Mouse (Mus musculus) forebrain, embryonic 15.5 days (tissue): ENCODE measurements around the gene Rab44. TPM values are rescaled to one million over a fixed set of nuclear protein-coding genes. Genes with fewer than 3 reads are reported as not detected.

Source experiments
- polyA plus RNA-seq: library from polyadenylated mRNA; unstranded; fragments of >200 nt; fragmentation: Nextera tagmentation; extraction: Ambion mirVana; gene quantifications from 2 replicates; pipeline ENCODE4 v1.2.1, GENCODE M21; 2015

The Rab44 gene
- polyA plus RNA-seq, 1 experiment from 2014 or later = 0.05 TPM

Other genes with a start within 250 kb of the Rab44 start
- gene 4930539E08Rik, start 198.8 kb upstream of the Rab44 start, polyA plus RNA-seq = 0.51 and 0.67 TPM in 2 replicates
- gene Pxt1, start 170.3 kb upstream of the Rab44 start, polyA plus RNA-seq = not detected in 2 replicates
- gene Kctd20, start 162.2 kb upstream of the Rab44 start, polyA plus RNA-seq = 118 TPM in 2 replicates
- gene Stk38, start 106.2 kb upstream of the Rab44 start, polyA plus RNA-seq = 119 and 128 TPM in 2 replicates
- 594 and 620 TPM in 2 replicates for gene Srsf3, start 81.5 kb upstream of the Rab44 start, polyA plus RNA-seq
- gene Cdkn1a, start 23.2 kb upstream of the Rab44 start, polyA plus RNA-seq = 39.2 and 39.4 TPM in 2 replicates
- gene Cpne5, start 124.0 kb downstream of the Rab44 start, polyA plus RNA-seq = 21.3 and 24.9 TPM in 2 replicates
- 126 and 128 TPM in 2 replicates for gene Ppil1, start 150.0 kb downstream of the Rab44 start, polyA plus RNA-seq
- 96.2 and 96.4 TPM in 2 replicates for gene BC004004, start 154.6 kb downstream of the Rab44 start, polyA plus RNA-seq
- gene Pi16, start 203.5 kb downstream of the Rab44 start, polyA plus RNA-seq = 1.4 and 1.8 TPM in 2 replicates
- gene Mtch1, start 233.8 kb downstream of the Rab44 start, polyA plus RNA-seq = 432 and 464 TPM in 2 replicates
- gene Fgd2, start 246.8 kb downstream of the Rab44 start, polyA plus RNA-seq = 5.5 and 6.0 TPM in 2 replicates